ENCODE assay signal across 16 mouse cellular contexts in genomic region chr7:75522226-75522625, GRCm38 (mm10).
DNase-seq lines count a peak whose midpoint lies in the region; ATAC-seq and TF ChIP-seq lines count a peak whose summit lies in the region.
"Had no signal": no experiment of that assay in that cellular context is flagged by ENCODE, and none has a peak within 500 bp of the region (broad histone marks: within the 10 kb centered on the region; RNA-seq: fewer than 3 reads in every experiment).

No protein-coding gene starts in this region.

- no peak for DNase-seq in gastrocnemius, adult 2 months
- no peak for DNase-seq in gastrocnemius, postnatal 36 days
- DNase-seq in layer of hippocampus, adult 2 months (ENCODE audit: low spot score in 2 of 2): no peak
- DNase-seq in layer of hippocampus, adult 11-12 months (ENCODE audit: low spot score): no peak
- peak; percentile 24 for DNase-seq in 416B (ENCODE audit: low read depth)
- DNase-seq in cerebellum, postnatal 4 days (ENCODE audit: low spot score in 2 of 2): no peak
- no peak for DNase-seq in MN1 (ENCODE audit: low spot score)
- DNase-seq: adrenal gland, postnatal 25 days; cerebellum, adult 8-10 months; right cerebral cortex, adult 18-20 months; thymus, postnatal 25 days had no signal

- TF ChIP-seq CTCF in gastrocnemius, adult 2 months (IDR thresholded peaks at IDR 0.05): peak; percentile 52
- peak; percentile 51 for TF ChIP-seq CTCF in layer of hippocampus, adult 2 months (conservative IDR thresholded peaks at IDR 0.05)

- no peak overlapping the region for H3K27ac ChIP-seq in gastrocnemius, adult 2 months
- no peak overlapping the region for H3K27ac ChIP-seq in layer of hippocampus, adult 2 months
- H3K27ac ChIP-seq: forebrain, embryonic 13.5 days; heart, embryonic 10.5 days; limb, embryonic 12.5 days; midbrain, embryonic 10.5 days had no signal

- intact Hi-C loops in gastrocnemius, adult 2 months (cut with DNase I): no loop called here
- intact Hi-C loops in gastrocnemius, postnatal 36 days (cut with DNase I): no loop called here

- 0 out of 2 replicates have a peak, but pooled peaks have one; percentile 46 for ATAC-seq in erythroblast, adult 5-6 weeks (replicated peaks; ENCODE audit: low FRiP score, poor library complexity, severe bottlenecking)
- ATAC-seq: forebrain, embryonic 13.5 days had no signal

- H3K4me3 ChIP-seq in gastrocnemius, adult 2 months: no peak overlapping the region
- H3K4me3 ChIP-seq in layer of hippocampus, adult 2 months: no peak overlapping the region
- H3K4me3 ChIP-seq: forebrain, embryonic 13.5 days; heart, embryonic 10.5 days; limb, embryonic 12.5 days; midbrain, embryonic 10.5 days had no signal
